Mouse (Mus musculus) embryo, embryonic 10 days (tissue): ENCODE results near the gene Ccdc8.

ENCODE experiments used
- DNase-seq: peaks from one replicate; pipeline ENCODE4 v3.0.0-alpha.2; 2015; ENCODE audit warnings: low spot score

The Ccdc8 gene

GRCm38 (mm10) chr7:17011909-17012590 lies 19.5 kb downstream of the Ccdc8 start:
- DNase-seq = no peak

DNA sequence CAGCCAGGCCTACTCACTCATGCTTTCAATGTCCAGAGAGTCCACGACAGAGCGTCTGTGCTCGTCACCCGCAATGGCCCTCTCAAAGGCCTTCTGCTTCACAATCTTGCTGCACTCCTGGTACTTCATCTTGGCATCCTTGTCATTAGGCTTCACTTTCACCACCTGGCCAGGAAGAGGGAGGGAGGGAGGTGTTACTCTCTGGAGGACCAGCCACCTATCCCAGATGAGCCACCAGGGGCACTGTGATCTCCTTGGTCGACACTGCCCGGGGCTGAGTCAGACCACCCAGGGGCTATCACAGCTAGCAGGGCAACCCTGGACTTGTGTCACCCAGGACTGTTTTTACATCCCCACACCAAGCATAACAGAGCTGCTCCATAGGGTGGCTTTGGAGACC lies 22.9 kb downstream of the Ccdc8 start:
- DNase-seq = no peak

GRCm38 (mm10) chr7:17017036-17017435 lies 24.5 kb downstream of the Ccdc8 start:
- no peak for DNase-seq

DNA sequence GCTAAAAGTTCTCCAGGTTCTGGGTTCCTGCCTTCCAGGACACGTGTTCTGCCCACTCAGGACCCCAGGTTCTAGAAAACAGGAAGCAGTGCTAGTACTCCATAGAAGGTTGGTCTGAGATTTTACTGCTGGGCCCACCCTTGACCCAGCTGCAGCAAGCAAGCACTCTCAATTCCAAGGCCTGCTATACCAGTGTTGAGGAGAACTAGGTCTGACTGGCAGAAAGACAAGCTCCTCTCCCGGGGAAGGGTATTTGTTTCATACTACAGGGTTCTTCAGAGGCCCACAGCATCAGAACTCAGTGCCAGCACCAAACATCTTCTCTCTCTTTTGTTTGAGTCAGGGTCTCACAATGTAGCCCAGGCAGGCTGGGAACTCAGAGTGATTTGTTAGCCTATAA lies 25.4 kb downstream of the Ccdc8 start:
- DNase-seq = no peak

- no peak for DNase-seq
These were observed 27.1 kb downstream of the Ccdc8 start for GRCm38 (mm10) chr7:17019426-17020166.

DNA sequence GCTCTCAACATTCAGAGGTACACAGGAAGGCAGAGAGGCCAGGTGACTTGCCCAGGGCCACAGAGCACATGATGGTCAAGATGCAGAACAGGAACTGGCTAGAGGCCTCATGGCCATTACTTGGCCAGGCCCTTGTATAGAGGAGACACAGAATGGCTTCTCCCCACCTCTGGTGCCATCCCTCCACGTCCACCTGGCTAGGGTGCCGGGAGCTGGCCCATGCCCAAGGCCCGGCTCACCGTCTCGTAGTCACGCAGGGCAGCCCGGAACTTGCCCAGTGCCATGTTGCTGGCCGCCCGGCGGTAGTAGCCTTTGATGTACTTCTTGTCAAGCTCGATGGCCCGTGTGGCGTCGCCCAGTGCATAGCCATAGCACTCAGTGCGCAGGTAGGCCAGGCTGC lies 29.7 kb downstream of the Ccdc8 start:
- DNase-seq = no peak

DNA sequence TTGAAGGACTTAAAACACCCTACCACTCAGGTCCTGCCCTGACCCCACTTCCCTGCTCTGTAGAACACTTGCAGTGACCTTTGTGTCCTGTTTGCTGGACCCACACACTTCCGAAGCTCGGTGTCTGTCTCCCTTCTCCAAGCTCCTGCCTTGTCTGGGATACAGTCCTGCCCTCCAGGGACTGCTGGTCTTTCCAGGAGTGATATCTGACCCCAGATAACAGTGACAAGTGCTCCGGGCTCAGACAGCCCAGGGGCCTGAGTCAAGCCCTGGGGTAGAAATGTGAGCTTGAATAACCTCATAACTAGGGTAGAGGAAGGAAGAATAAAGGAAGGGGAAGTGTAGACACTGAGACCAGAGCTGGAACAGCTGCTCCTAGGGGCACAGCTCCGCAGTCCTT lies 31.2 kb downstream of the Ccdc8 start:
- no peak for DNase-seq

DNA sequence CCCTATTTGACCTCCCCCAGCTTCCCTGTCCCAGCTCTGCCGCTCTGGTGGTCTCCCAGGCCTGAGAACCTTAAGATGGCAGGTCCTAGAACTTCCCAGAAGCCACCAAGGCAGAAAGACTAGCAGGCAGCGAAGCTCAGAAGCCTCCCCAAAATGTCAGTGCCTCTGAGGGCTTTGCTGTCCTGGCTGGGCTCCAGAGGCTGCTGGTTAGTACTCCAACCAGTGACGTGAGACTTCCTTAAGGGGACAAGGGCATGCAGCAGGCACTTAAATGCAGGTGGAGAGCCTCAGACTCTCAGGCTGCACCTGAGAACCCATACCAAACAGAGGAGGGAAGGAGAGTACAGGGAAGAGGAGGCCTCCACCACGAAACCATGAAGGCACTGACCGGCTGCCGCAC lies 31.6 kb downstream of the Ccdc8 start:
- DNase-seq = no peak

DNA sequence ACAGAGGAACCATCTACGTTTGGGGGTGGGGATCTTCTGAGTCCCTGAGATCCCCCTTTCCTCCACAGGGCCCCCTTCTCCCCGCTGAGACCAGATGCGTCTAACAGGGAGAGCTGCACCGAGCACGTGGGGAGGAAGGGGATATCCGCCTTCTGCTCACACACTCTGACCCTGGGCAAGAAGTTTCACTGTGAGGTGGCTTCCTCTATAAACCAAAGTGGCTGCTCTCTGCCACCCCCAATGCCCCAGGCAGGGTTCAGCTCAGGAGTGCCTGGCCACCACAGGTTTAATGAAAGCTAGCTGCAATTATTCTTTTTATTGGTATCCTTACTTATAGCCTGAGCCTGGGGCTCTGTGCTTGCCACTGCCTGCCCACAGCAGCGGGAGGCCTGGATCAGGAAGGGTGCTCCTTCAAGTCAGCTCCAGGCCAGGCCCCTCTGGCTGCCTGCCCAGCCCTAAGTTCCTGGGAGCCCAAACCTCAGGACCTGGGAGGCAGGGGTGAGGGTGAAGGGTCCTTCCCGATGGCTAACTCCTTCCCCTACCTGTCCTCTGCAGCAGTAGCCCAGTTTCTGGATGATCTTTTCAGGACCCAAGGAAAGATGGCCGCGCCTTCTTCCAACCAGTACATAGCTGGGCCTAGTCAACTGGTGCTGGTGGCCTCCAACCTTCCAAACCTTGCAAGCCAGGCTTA lies 32.5 kb downstream of the Ccdc8 start:
- DNase-seq = no peak

- no peak for DNase-seq
These were observed 33.0 kb downstream of the Ccdc8 start for GRCm38 (mm10) chr7:17025505-17025894.

- no peak for DNase-seq
These were observed 33.6 kb downstream of the Ccdc8 start for GRCm38 (mm10) chr7:17025896-17026622.

DNA sequence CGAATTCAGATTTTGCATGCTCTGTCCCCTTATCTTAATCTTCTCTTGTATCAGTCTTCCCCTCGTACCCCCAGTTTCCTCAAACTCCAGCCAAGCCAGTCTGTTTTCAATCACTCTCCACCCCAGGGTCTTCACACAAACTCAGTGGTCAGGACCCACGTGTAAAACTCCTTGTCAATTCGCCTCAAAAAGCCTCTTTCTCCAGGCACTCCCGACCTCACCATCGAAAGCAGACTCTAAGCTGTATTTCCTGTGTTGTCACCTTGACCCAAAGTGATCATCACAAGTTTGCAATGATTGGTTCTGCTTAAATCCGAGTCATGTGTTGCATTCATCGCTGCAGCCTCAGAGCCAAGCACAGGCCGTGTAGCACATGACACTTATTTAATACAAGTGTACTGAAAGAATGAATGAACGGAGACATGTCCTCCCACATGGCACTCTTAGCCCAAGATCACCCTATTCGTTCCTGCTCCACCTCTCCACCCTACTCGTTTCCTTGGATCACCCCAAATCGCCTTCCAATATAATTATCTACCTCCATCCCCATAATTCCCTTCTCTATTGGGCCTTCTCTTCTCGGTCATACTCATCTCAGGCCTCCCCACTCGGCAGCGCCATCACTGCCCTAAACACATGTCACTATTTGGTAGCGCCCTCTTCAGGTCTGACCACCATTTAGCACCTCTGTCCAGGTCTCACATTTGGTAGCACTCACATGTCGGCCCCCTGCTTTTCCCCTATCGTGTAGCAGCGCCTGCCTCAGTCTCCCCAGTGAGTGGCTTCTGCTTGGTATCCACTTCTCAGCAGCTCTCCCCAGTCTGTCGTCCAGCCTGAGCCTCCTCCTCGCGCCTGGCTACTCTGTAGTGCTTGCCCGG lies 34.4 kb downstream of the Ccdc8 start:
- DNase-seq = peak; percentile 93

DNA sequence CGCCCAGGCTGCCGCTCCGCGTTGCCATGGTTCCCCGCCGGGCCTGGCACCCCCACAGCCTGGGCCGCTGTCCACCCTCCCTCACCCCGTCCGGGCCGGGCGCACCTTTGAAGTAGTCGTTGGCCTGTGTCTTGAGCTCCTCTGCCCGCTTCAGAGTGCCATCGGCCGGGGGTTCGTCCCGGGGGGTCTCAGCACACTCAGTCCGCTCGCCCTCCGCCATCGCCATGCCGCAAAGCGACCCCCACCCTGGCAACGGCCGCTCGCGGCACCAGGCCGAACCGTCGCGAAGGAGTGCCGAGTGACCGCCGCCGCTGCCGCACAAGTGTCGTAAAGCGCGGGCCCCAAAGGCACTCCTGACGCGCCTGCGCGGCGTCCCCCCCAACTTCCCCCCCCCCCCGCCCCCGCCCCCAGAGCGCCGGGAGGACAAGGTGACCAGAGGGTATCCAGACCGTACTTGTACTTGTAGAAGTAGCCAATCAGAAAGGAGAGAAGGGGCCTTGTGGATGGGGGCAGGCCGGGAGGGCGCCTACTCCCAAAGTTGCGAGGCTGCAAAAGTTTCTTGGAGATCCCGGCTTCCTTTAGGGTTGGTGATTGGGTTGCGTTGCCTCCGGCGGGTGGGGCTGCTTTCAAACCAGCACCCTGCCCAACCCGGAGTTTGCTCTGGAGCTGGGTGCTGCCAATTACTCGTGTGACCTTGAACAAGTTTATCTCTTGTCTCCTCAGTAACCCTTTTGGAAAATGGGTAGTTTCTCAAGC lies 35.3 kb downstream of the Ccdc8 start, which contains the start of gene Ppp5c:
Ppp5c (minus strand) TSS at position 337 of the 756 bp plus-strand sequence.
- DNase-seq = peak; percentile 97

GRCm38 (mm10) chr7:17028923-17029322 lies 36.4 kb downstream of the Ccdc8 start:
- no peak for DNase-seq

- no peak for DNase-seq
These were observed 37.7 kb downstream of the Ccdc8 start for GRCm38 (mm10) chr7:17030239-17030638.

DNA sequence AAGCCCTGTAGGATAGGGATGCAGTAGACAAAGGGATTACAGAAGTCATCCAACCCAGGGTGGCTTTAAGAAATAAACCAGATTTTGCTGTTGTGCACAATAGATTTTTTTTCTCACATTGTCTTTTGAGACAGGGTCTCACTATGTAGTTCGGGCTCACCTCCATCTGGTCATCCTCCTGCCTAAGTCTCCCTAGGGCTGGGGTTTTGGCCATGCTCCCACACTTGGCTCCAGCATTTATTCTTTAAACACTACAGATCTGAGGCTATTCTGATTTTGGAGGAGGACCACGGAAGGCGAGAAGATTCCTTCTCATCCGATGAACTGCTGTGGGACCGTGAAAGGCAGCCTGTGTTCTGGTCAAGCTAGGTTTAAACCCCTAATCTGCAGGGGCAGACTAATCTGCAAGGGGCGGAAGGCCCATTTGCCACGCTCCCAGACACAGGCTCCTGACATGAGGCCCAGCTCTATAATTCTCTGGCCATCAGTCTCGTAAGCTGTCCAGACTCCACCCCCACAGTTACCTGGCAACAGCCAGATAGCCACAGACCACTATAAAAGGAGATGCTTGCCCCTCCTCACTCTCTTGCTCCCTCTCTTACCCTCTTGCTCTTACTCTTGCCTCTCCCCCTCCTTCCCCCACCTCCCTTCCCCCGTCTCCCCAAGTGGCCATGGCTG lies 45.6 kb downstream of the Ccdc8 start:
- peak; percentile 46 for DNase-seq

DNA sequence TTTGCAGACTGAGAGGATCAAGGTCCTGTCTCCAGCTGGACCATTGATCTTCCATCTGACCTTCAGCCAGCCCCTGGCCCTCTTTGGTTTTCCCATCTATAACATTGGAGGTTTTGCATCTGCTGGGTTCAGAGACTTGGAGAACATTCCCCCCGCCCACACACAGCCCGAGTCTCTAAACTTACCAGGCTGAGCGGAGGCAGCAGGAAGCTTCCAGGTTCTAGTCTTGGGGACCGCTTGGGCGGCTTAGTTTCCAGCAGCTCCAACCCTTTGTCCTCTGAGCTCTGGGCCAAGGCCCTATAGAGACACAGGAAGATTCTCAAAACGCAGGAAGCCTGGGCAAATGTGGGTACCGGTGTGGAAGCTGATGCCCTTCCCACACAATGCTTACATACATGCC lies 46.9 kb downstream of the Ccdc8 start:
- no peak for DNase-seq

DNA sequence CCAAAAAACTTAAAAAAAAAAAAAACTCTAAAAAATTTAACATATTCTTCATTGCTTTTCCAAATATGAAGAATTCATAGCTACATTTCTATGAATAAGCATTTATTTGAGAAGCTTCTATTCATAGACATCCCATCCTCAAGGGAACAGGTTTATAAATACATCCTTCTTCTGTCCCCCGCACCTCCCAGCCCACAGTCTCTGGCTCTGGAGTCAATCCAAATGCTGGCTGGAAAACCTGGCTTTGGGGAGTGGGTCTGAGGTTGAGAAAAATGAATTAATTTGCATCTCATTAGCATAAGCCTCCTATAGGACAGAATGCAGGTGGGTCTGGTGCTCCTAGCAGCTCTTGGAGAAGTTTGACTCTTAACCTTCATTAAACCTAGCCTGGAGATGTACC lies 53.2 kb downstream of the Ccdc8 start:
- no peak for DNase-seq
